Mouse (Mus musculus) thymus, postnatal 25 days (tissue): ENCODE measurements around the gene Slc17a7.
"Not testable (repeated sequence)": the region's sequence is repeated elsewhere in the genome, so short reads cannot be mapped to it uniquely, and the experiment has no call there.

ENCODE experiments used
- DNase-seq: peaks from one replicate; pipeline ENCODE4 v3.0.0; 2022

The Slc17a7 gene

DNA sequence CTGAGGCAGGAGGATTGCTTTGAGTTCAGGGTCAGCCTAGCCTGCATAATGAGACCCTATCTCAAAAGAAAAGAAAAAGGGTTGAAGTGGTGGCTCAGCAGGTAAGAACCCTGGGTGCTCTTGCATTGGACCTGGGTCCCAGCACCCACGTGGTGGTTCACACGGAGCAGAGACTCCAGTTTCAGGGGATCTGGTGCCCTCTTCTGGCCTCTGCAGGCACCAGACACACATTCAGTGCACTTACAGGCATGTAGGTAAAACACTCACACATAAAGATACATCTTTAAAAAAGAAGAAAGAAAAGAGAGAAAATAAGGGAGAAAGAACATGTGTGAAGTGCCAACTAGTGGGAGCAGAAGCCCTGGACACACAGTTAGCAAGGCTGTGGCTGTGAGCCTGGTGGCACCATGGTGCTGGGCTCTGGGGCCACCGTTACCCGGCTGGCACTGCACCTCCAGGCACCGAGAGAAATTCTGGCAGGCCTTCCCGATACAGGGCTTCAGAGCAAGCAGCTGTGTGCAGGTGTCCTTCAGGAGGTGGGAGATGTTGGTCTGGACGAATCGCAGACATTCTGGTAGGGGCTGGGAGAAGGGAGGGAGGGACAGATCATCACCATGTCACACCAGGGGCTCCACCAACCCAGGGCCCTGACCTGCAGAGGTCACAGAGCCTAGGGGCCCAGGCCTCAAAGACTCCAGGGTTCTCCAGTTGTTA is 30.1 kb upstream of the Slc17a7 start:
- DNase-seq, result peak; percentile 23

DNA sequence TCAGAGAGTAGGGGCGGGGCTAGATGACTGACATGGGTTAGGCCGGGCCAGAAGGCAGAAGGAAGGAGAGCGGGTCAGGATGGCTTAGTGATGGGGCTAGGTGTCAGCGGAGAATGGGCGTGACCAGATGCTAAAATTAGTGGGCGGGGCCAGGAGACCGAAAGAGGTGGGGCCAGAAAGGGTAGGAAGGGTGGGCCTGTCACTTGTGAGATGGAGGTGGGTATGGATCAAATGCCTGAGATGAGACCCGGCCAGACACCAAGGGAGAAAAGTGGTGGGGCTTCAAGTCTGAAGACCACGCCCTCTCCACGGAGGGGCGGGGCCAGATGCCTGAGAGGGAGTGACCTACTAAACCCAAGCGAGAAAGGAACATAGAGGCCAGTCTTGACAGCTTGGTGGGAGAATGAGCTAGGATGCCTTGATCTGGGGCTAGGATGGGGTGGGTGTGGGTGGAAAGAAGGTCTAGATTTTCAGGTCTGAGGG is 29.2 kb upstream of the Slc17a7 start:
- peak; percentile 59 for DNase-seq

DNA sequence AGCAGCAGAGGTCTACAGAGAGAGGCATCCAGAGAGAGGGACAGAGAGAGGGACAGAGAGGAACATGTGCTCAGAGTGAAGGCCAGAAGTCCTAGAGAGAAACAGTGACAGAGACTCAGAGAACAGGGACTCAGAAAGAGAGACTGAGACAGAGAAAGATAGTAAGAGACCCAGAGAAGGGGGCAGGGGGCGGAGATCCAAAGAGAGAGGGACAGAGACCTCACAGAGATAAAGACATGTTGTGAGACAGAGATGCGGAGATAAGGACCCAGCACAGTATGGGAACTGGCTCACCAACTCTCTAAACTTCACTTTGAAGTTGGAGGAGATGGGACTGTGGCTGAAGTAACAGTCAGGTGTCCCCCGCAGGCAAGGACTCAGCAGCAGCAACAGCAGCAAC is 28.4 kb upstream of the Slc17a7 start:
- DNase-seq, result peak; percentile 34

DNA sequence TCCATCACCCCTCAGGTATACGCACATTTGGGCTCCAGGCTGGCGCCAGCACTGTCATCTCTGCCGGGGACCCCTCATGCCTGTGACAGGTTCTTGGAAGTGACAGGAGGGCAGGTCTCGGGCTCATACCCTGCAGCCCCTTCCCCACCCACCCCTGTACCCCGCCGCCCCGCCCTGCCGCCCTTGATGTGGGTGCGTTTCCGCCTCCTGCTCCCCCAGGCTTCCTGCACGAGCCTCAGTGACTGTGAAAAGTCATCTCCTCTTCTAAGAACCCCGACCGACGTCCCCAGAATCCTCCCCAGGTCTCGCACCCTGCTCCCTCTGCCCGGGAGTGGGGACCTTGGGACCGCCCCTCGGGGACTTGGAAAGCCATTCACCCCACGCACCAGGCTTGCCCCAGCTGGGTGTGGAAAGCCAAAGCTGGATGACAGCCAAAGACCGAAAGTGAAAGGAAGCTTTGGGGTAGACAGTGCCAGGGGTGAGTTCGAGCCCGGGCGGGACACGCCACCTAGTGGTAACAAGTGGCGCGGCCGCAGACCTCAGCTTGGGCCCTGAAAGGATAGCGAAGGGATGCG is 27.7 kb upstream of the Slc17a7 start, which contains the start of the genes Gm45713 and Flt3l:
Gene Gm45713 (minus strand): TSS at position 239 of the 575 bp plus-strand sequence.
Gene Flt3l (minus strand): TSS at position 440 of the 575 bp plus-strand sequence.
- DNase-seq, result peak; percentile 93

DNA sequence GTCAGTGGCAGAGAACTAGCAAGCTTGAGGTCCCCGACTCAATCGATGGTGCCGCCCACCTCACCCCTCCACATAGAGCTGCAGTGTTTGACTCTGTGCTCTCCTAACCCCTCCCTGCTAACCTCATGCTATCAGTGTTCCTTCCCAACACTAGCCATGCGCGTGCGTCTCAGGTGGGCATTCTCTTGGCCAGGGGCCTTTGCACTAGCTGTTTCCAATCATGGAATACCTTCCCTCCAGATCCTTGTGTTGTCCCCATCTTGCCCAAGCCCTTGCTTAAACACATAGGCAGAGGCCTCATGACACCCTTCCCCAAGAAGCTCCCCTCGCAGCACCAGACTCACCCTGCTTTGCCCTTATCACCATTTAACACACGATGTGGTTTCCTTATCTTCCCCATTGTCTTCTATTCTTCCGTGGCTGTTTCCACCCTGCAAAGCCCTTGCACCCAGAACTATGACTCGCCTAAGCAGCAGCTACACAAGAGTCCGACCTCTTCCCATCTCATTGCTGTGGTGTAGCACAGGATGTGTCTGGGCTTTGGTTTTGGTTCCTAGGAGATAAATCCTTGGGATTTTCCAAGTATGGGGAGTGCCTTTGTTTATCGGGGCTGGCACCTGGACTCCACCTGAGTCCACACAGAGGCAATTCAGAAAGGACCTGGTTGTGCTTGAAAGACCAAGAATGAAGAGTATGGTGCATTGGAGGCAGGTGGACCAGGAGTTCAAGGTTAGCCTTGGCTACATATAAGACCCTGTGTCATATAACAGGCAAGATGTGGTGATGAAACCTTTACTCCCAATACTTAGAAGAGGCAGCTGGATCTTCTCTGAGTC is 26.4 kb upstream of the Slc17a7 start:
- DNase-seq, result peak; percentile 49

DNA sequence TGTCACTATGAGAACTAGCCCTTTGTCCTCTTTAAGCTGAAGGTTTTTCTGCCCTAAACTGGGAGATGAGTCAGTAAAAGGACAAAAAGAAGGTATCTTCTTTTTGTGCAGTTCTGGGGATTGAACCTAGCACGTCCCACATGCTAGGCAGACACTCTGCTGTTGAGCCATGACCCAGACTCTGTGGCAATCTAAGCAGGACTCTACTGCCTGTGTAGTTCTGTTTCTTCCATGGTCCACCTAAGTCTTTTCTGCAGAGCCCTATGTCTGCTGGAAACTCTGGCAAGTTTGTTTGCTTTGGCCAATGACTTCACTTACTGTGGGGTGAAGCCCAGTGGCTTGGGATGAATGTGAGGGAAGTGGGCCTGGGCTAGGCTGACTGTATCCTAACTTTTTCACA is 25.3 kb upstream of the Slc17a7 start:
- no peak for DNase-seq

DNA sequence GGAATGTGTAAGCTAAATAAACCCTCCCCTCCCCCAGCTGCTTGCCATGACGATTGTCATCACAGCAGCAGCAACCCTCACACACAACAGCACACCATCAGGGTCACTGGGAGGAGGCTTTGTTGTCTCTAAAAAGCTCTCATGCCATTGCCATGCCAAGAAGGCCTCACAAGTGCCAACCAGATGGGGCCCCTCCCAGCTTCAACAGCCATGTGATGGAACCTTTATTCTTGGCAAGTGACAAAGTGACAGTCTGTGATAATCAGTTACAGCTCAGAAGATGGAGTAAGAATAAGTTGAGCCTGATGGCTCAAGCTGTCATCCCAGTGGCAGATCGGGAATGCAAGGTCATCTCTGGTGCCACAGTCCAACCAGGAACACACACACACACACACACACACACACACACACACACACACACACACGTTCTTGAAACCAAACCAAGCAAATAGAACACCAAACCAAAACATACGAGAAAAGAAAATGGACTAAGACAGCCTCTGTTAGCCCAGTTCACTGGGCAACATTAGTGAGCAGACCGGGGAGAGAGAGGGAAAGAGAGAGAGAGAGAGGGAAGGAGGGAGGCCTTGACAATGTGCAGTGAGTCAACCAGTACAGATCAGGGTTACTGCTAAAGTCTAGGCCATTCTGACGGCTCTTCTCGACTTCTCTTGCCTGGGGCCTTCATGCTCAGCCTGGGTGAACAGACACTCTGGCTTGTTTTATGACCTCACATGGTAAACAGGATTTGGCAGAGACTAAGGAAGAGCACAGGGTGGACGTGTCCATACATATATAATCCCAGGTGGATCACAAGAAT is 23.6 kb upstream of the Slc17a7 start:
- DNase-seq, result no peak

DNA sequence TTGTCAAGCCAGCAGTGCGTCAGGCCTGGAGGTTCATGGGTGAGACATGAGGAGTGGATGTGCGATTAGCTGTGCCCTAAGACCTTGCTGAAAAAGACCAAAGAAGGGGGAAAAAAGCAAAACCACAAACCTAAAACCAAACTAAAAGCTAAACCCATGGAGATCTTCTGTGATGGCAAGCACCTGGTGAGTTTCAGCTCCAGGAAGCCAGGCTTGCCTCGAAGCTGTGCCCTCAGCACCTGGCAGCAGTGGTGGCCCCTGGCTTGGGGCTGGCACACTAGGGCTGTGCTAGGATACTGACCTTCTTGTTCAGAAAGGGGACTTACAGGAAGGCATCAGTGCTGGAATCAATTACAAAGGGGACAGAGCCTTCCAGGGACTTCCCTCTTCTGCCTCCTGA is 22.4 kb upstream of the Slc17a7 start:
- DNase-seq, result peak; percentile 61

DNA sequence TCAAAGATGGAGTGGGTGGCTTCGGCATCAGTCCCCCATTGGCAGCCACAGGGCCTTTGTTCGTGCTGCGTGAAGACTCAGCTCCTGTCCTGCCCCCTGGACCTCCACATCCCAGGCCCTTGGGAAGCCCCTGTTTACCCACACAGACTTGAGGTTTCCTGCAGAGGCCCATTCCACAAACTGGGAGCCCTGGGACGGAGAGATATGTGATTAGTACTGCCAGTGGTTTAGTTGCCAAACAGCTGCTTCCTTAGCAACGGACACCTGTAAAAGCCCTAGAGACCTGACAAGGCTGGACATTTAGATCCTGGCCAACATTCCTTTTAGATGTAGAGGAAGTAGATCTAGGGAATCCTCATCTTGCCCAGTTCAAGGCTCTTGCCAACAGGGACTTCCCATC is 21.8 kb upstream of the Slc17a7 start:
- peak; percentile 7 for DNase-seq

DNA sequence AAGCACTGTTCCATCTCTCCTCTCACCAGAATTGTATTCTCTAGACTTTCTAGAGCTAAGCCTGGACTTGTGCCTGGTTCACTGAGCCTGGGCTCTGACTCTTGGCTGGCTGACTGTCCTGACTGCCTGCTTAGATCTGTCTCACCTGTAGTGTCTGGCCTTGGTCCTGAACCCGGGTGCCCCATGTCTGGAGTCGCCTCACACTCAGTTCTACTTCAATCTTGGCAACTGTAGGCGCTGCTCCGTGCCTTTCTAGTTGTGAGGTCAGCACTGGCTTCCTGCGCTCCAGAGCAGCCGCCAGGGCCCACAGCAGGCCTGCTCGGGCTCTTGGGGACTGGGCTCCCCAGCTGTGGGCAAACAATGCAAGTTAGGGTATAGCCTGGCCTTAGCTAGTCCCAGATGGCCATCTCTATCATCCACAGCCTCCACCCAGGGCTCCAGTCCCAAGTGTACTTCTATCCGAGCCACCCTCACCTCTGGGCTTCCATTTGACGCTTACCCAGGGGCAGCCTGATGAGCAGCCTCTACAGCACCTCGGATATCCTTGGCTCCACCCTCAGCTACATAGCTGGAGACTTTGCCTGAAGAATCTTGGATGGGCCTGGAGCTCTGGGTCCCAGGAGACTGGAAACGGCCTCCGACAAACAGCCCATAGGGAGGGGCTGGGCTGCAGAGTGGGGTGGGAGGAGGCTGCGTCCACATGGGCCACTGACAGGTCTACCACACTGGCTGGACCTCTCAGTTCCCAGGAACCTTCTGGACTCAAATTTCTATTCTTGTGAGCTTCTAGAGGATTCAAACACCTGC is 19.2 kb upstream of the Slc17a7 start:
- no peak for DNase-seq

DNA sequence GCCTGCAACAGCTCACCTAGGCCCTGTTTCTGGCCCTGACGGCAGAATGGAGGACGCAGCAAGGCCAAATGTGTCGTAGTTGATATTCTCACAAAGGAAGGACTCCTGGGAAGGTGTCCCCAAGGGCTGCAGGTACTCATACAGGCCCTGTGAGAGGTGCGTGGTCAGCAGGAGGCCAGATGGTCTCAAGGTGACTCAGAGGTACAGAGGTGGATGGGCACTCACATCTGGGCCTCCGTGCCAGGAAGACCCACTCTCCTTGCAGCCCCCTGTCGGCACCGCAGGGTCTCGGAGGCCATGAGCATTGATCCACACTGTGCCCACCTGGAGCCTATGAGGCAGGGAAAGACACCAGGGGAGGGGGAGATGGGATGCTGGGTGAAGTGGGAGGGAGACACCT is 18.3 kb upstream of the Slc17a7 start:
- DNase-seq, result no peak

DNA sequence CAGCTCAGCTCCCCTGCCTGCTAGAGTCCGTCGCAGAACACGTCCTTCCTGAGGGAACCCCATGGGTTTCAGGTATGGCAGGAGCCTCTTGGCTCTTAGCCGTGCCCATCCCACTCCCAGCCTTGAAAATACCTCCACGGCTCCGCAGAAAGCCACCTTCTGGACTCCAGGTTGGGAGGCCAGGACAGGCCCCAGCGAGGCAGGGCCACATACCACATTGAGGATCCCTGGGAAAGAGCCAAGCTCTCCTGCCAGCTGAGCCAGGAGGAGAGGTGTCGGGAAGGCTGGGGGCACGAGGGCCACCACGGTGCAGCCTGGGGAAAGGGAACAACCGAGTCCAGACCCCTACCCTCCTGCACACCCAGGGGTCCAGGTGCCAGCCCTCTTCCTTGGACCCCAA is 16.5 kb upstream of the Slc17a7 start:
- DNase-seq, result no peak

DNA sequence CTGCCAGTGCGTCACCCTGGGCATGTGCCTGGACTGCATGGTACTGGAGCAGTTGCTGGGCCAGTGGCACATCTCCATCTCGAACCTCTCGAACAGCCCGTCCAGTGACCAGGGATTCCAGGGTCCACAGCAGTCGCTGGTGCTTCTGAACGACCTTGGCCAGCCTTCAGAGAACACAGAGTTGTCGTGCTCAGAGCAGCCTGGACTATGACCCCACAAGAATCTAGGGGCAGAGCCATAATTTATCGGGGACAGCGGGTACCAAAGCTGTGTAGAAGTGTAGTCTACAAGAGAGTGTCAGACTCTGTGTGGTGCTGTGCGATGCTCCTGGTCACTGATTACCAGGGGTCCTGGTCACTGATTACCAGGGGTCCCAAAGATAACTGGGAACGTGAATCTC is 15.8 kb upstream of the Slc17a7 start:
- DNase-seq, result no peak

DNA sequence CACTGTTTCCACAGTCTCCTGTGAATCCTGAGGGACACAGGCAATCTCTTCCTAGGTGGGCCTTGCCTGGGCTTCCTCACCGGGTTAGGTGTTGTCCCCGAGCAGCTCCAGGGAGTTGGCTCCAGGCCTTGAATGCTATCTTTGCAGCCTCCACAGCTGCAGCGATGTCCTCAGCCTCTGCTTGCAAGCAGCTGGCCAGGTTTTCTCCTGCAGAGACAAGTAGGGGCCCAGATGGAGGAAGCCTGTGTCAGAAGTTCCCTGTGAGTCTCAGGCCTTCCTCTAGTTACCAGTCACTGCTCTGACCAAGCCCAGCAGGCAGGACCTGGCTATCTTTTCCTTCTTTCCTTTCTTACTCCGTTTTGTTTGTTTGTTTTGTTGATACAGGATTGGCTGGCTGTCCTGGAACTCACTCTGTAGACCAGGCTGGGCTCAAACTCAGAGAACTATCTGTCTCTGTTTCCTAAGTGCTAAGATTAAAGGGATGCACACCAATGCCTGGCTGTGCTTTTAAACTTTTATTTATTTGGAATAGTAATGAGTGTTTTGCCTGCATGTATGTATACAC is 15.1 kb upstream of the Slc17a7 start:
- no peak for DNase-seq

DNA sequence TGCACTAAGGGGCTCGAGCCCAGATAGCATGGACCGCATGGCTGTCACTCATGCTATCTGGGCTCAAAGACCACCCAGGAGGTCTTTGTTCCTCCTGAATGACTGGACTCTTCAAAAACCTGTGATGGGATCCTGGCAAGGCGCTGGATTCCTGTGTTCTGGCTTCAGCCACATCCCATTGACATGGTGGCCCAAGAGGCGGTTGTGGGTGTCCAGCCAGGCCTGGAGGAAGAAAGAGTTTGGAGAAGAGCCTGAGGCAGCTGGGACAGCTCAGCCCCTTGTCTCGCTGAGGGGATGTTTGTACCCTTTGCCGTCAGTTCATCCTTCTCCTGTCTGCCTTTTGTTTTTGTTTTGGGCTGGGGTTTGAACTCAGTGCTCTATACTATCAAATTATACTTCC is 14.2 kb upstream of the Slc17a7 start:
- DNase-seq, result no peak

DNA sequence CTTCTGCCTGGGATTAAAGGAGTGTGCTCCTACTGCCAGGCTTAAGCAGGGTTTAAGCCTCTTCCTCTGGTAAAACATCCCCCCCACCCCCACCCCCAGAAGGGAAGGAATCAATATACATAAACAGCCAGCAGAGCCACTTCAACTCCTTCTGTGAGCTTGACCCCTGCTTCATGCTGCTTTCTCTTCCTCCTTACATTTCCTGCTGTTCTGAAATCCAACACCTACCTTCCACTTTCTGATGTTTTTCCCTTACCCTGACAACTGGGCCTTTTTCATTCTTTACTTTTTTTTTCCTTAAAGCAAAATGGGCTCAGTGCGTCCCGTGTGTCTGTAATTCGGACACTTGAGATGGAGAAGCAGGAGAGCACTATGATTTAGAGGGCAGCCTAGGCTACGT is 13.4 kb upstream of the Slc17a7 start:
- DNase-seq, result no peak

DNA sequence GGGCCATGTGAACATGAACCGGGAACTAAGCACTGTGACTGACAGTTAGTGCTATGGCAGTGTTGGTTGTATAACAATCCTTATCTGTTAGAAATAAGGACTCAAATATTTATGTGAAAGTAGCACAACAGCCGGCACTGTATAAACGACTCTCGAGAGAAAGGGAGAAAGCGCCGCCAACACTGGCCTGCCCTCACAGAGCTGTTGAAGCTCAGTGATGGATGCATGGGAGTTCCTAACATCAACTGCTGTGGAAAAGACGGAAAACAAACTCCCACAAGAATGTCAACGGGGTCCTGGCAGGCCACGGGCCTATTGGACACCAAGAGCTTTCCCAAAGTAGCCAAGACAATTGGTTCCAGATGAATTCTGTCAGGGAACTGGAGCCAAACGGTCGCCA is 12.4 kb upstream of the Slc17a7 start:
- no peak for DNase-seq

DNA sequence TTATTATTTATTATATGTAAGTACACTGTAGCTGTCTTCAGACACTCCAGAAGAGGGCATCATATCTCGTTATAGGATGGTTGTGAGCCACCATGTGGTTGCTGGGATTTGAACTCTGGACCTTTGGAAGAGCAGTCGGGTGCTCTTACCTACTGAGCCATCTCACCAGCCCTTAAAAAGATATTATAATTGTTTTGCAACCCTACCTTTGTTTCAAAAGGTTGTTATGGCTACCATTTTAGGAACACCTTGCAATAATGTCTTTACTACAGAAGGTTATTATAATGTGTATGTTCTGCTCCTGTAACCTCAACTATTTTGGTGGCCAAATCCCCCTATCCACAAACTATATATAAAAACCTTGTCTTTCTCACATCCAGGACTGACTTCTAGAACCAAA is 10.7 kb upstream of the Slc17a7 start:
- not testable (repeated sequence) for DNase-seq

DNA sequence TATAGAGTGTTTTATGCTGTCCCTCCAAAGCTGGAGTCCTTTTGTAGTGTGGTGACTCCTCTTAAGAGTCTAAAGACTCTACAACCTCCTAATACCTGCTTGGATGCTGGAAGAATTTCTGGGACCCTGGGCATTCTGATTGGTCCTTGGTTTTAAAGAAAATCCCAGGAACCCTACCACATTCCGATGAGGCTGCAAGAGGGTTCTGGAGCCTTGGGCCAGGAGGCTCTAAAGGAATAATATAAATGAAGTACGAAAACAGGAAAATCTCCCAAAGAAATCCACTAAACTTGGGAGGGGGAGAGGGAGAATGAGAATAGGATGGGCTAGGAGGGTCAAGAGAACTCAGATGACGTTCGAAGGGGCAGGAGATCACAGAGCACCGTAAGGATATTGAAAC is 10.2 kb upstream of the Slc17a7 start:
- DNase-seq, result no peak

DNA sequence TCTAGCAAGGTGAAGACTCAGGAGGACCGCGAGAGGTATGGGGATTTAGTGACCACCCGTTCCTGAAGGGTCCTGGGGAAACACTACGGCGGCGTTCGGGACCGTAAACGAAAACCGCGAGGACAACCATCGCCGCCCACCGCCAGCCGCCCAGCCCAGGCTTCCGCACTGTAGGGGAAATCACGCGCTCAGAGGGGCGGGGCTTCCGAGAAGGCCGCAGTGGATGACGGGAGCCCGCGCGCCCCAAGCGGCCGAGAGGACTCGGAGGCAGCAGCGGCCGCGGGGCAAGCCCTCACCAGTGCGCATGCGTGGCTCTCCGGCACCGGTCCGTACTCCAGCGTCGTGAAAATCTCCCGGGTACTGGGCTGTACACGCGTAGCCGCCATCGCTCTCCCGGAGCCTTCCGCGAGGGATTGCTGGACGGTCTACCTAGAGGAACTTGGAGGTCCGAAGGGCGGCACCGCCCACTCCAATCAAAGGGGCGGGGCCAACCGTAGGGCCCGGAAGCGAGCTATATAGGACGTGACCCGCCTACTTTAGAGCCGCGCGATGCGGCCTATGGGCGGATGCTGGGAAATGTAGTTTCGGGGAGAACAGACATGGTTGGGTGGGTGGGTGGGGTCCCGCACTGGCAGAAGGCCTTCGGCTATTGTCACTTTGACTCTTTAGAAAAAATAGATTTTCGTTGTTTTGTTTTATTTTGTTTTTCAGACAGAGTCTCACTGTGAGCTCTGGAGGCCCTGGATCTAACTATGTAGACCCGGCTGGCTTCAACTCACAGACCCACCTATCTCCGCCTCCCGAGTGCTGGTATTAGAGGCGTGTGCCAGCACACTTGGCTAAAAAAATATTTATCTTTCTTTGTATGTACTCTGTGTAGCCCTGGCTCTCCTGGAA is 9.4 kb upstream of the Slc17a7 start, which contains the start of the genes Pih1d1 and Aldh16a1:
Gene Pih1d1 (plus strand): TSS at position 208 of the 897 bp plus-strand sequence.
Gene Aldh16a1 (minus strand): TSS at position 489 of the 897 bp plus-strand sequence.
- DNase-seq, result peak; percentile 98
